ENCODE assay signal across 28 mouse cellular contexts in genomic region chr11:31574941-31575340, GRCm38 (mm10).
DNase-seq lines count a peak whose midpoint lies in the region; ATAC-seq and TF ChIP-seq lines count a peak whose summit lies in the region.
"Had no signal": no experiment of that assay in that cellular context is flagged by ENCODE, and none has a peak within 500 bp of the region (broad histone marks: within the 10 kb centered on the region; RNA-seq: fewer than 3 reads in every experiment).

No protein-coding gene starts in this region.

- ATAC-seq in forebrain, postnatal 0 days, result peak; percentile 51; the same call in 1 of the 2 replicates
- no peak for ATAC-seq in forebrain, embryonic 11.5 days (replicated peaks; ENCODE audit: low FRiP score)
- ATAC-seq in lung, embryonic 15.5 days (ENCODE audit: borderline replicate concordance, extremely low read depth, low FRiP score, low TSS enrichment), result peak; percentile 86; the same call in 1 of the 2 replicates
- ATAC-seq: forebrain, embryonic 13.5 days; forebrain, embryonic 16.5 days; hindbrain, postnatal 0 days; Patski had no signal

- H3K9me3 ChIP-seq in forebrain, postnatal 0 days (ENCODE audit: low read length), result no peaks in the 10 kb centered on the region
- no peaks in the 10 kb centered on the region for H3K9me3 ChIP-seq in forebrain, embryonic 11.5 days (ENCODE audit: control insufficient read depth, low read length)
- H3K9me3 ChIP-seq in lung, embryonic 15.5 days, result no peaks in the 10 kb centered on the region
- H3K9me3 ChIP-seq: embryonic facial prominence, embryonic 12.5 days; forebrain, embryonic 13.5 days; G1E; heart, embryonic 10.5 days; heart, embryonic 13.5 days had no signal

- DNase-seq in forebrain, postnatal 0 days, result no peak
- no peak for DNase-seq in forebrain, embryonic 11.5 days (ENCODE audit: low spot score)
- DNase-seq in layer of hippocampus, adult 8-10 months (ENCODE audit: low spot score in 2 of 2), result peak; percentile 13 to 29
- no peak for DNase-seq in layer of hippocampus, postnatal 10 days (ENCODE audit: low spot score in 2 of 2)
- DNase-seq in lung, postnatal 10 days, result no peak
- DNase-seq: adrenal gland, postnatal 10 days; adrenal gland, postnatal 36 days; B cell, adult 2 months; cerebellum, adult 18-20 months; cerebellum, adult 9-10 months; cerebellum, postnatal 14 days; gastrocnemius, adult 2 months; gastrocnemius, postnatal 14 days; heart, adult 18-20 months; heart, postnatal 14 days; heart, postnatal 4 days had no signal

- H3K4me2 ChIP-seq in forebrain, postnatal 0 days (ENCODE audit: low read depth), result no peak overlapping the region
- H3K4me2 ChIP-seq in forebrain, embryonic 11.5 days (ENCODE audit: low read depth, low read length, severe bottlenecking), result no peak overlapping the region
- no peak overlapping the region for H3K4me2 ChIP-seq in lung, embryonic 15.5 days
- H3K4me2 ChIP-seq: embryonic facial prominence, embryonic 12.5 days; forebrain, embryonic 13.5 days; heart, embryonic 13.5 days; hindbrain, embryonic 14.5 days had no signal

- no peak overlapping the region for H3K4me3 ChIP-seq in forebrain, postnatal 0 days (ENCODE audit: low read depth, low read length)
- no peak overlapping the region for H3K4me3 ChIP-seq in forebrain, embryonic 11.5 days (ENCODE audit: low read depth, low read length)
- no peak overlapping the region for H3K4me3 ChIP-seq in lung, embryonic 15.5 days
- H3K4me3 ChIP-seq: embryonic facial prominence, embryonic 12.5 days; erythroblast, embryonic 14.5 days; forebrain, embryonic 13.5 days; gastrocnemius, adult 2 months; heart, embryonic 10.5 days; heart, embryonic 13.5 days had no signal

- no peaks in the 10 kb centered on the region for H3K36me3 ChIP-seq in forebrain, postnatal 0 days (ENCODE audit: insufficient read depth)
- no peaks in the 10 kb centered on the region for H3K36me3 ChIP-seq in forebrain, embryonic 11.5 days (ENCODE audit: control insufficient read depth, insufficient read depth, low read length)
- H3K36me3 ChIP-seq in lung, embryonic 15.5 days, result no peaks in the 10 kb centered on the region
- H3K36me3 ChIP-seq: embryonic facial prominence, embryonic 12.5 days; G1E; heart, embryonic 10.5 days; heart, embryonic 13.5 days had no signal

- 70% methylated on average over 3 of the region's 3 CpGs for WGBS in forebrain, postnatal 0 days
- WGBS in forebrain, embryonic 11.5 days, result 92% methylated on average over 3 of the region's 3 CpGs
- WGBS in lung, embryonic 15.5 days, result 23% methylated on average over 3 of the region's 3 CpGs

- no peaks in the 10 kb centered on the region for H3K27me3 ChIP-seq in forebrain, postnatal 0 days (ENCODE audit: insufficient read depth, low read length)
- H3K27me3 ChIP-seq in forebrain, embryonic 11.5 days (ENCODE audit: control insufficient read depth, insufficient read depth, low read length), result no peaks in the 10 kb centered on the region
- H3K27me3 ChIP-seq in lung, embryonic 15.5 days, result no peaks in the 10 kb centered on the region
- H3K27me3 ChIP-seq: CH12.LX; embryonic facial prominence, embryonic 12.5 days; forebrain, embryonic 13.5 days; heart, embryonic 13.5 days; Patski had no signal

- no peaks in the 10 kb centered on the region for H3K4me1 ChIP-seq in forebrain, postnatal 0 days (ENCODE audit: insufficient read depth)
- no peaks in the 10 kb centered on the region for H3K4me1 ChIP-seq in forebrain, embryonic 11.5 days (replicated peaks; ENCODE audit: control insufficient read depth, insufficient read depth, low read length)
- H3K4me1 ChIP-seq in lung, embryonic 15.5 days, result no peaks in the 10 kb centered on the region
- H3K4me1 ChIP-seq: embryonic facial prominence, embryonic 12.5 days; forebrain, embryonic 13.5 days; heart, embryonic 10.5 days; heart, embryonic 13.5 days had no signal

- no peak for TF ChIP-seq CTCF in forebrain, postnatal 0 days (IDR thresholded peaks at IDR 0.05; ENCODE audit: low read depth)

- H3K27ac ChIP-seq in forebrain, postnatal 0 days (ENCODE audit: low read depth, low read length), result no peak overlapping the region
- H3K27ac ChIP-seq in forebrain, embryonic 11.5 days (ENCODE audit: low read depth, low read length), result no peak overlapping the region
- no peak overlapping the region for H3K27ac ChIP-seq in lung, embryonic 15.5 days
- H3K27ac ChIP-seq: embryonic facial prominence, embryonic 12.5 days; forebrain, embryonic 13.5 days; gastrocnemius, adult 2 months; heart, embryonic 10.5 days; heart, embryonic 13.5 days; hindbrain, embryonic 14.5 days; hindbrain, postnatal 0 days had no signal

- no peak overlapping the region for H3K9ac ChIP-seq in forebrain, postnatal 0 days
- H3K9ac ChIP-seq in forebrain, embryonic 11.5 days (ENCODE audit: low read length), result no peak overlapping the region
- no peak overlapping the region for H3K9ac ChIP-seq in lung, embryonic 15.5 days
- H3K9ac ChIP-seq: embryonic facial prominence, embryonic 12.5 days; forebrain, embryonic 13.5 days; heart, embryonic 13.5 days; hindbrain, embryonic 14.5 days had no signal

Comparison
In these comparisons a context has a peak if more than half of its experiments do, and no peak if none do; other contexts are left out.
1. DNase-seq: peak in layer of hippocampus, adult 8-10 months (2 of 2); none in forebrain, postnatal 0 days (single experiment), forebrain, embryonic 11.5 days (single experiment), layer of hippocampus, postnatal 10 days (0 of 2) and lung, postnatal 10 days (single experiment).